In genomic region chr10:81930744-81931118, GRCm38 (mm10) we compare ENCODE assay signal across 9 mouse cellular contexts. TPM values are rescaled to one million over a fixed set of nuclear protein-coding genes. Genes with fewer than 3 reads are reported as not detected.
DNase-seq lines count a peak whose midpoint lies in the region; ATAC-seq and TF ChIP-seq lines count a peak whose summit lies in the region.
"Not testable (repeated sequence)": the region's sequence is repeated elsewhere in the genome, so short reads cannot be mapped to it uniquely, and the experiment has no call there.
"Had no signal": no experiment of that assay in that cellular context is flagged by ENCODE, and none has a peak within 500 bp of the region (broad histone marks: within the 10 kb centered on the region; RNA-seq: fewer than 3 reads in every experiment).

No protein-coding gene starts in this region.

- DNase-seq in midbrain, embryonic 11.5 days (ENCODE audit: low spot score, missing footprints); midbrain, postnatal 0 days (ENCODE audit: low spot score); stomach, postnatal 0 days (ENCODE audit: low spot score): not testable (repeated sequence)

- not testable (repeated sequence) for H3K36me3 ChIP-seq in forebrain, embryonic 16.5 days (ENCODE audit: control insufficient read depth, insufficient read depth); hindbrain, embryonic 13.5 days; intestine, embryonic 16.5 days (ENCODE audit: control insufficient read depth, insufficient read depth, low read length); limb, embryonic 13.5 days; midbrain, embryonic 11.5 days (ENCODE audit: control insufficient read depth, insufficient read depth, low read length); midbrain, postnatal 0 days (ENCODE audit: insufficient read depth, low read length); stomach, postnatal 0 days (ENCODE audit: control insufficient read depth, insufficient read depth, low read length)

- not testable (repeated sequence) for TF ChIP-seq CTCF in midbrain, postnatal 0 days (IDR thresholded peaks at IDR 0.05); stomach, postnatal 0 days (IDR thresholded peaks at IDR 0.05; ENCODE audit: low read depth)

- not testable (repeated sequence) for H3K4me1 ChIP-seq in forebrain, embryonic 16.5 days (replicated peaks; ENCODE audit: control insufficient read depth, insufficient read depth, low read length); hindbrain, embryonic 13.5 days (replicated peaks); intestine, embryonic 16.5 days (ENCODE audit: control insufficient read depth, insufficient read depth, low read length); limb, embryonic 13.5 days; midbrain, embryonic 11.5 days (ENCODE audit: control insufficient read depth, insufficient read depth, low read length); midbrain, postnatal 0 days (ENCODE audit: insufficient read depth, low read length); stomach, postnatal 0 days (replicated peaks; ENCODE audit: control insufficient read depth, insufficient read depth)

- H3K27me3 ChIP-seq in forebrain, embryonic 16.5 days (replicated peaks; ENCODE audit: control insufficient read depth, insufficient read depth, low read length); hindbrain, embryonic 13.5 days; intestine, embryonic 16.5 days (replicated peaks; ENCODE audit: control insufficient read depth, insufficient read depth, low read length); limb, embryonic 13.5 days; midbrain, embryonic 11.5 days (ENCODE audit: control insufficient read depth, insufficient read depth, low read length); midbrain, postnatal 0 days (ENCODE audit: insufficient read depth, low read length); stomach, postnatal 0 days (ENCODE audit: control insufficient read depth, insufficient read depth, low read length): not testable (repeated sequence)

- not testable (repeated sequence) for H3K27ac ChIP-seq in forebrain, embryonic 16.5 days (ENCODE audit: low read length); hindbrain, embryonic 13.5 days; intestine, embryonic 16.5 days (ENCODE audit: low read length); limb, embryonic 13.5 days; midbrain, embryonic 11.5 days (ENCODE audit: low read depth, low read length); midbrain, postnatal 0 days (ENCODE audit: low read depth, low read length); stomach, postnatal 0 days (replicated peaks)

- no CpG with 5 or more reads among the region's 3 CpGs for WGBS in forebrain, embryonic 16.5 days
- no CpG with 5 or more reads among the region's 3 CpGs for WGBS in hindbrain, embryonic 13.5 days
- WGBS in intestine, embryonic 16.5 days, result no CpG with 5 or more reads among the region's 3 CpGs
- no CpG with 5 or more reads among the region's 3 CpGs for whole genome bisulfite sequencing in limb, embryonic 13.5 days
- WGBS in midbrain, embryonic 11.5 days, result no CpG with 5 or more reads among the region's 3 CpGs
- WGBS in midbrain, postnatal 0 days, result no CpG with 5 or more reads among the region's 3 CpGs
- WGBS in stomach, postnatal 0 days, result no CpG with 5 or more reads among the region's 3 CpGs

- peak; percentile 36 for ATAC-seq in forebrain, embryonic 16.5 days
- ATAC-seq in hindbrain, embryonic 13.5 days (ENCODE audit: low FRiP score), result peak; percentile 59
- ATAC-seq in intestine, embryonic 16.5 days, result peak; percentile 34
- ATAC-seq in limb, embryonic 13.5 days (ENCODE audit: low FRiP score, low read depth), result peak; percentile 57; the same call in 1 of the 2 replicates
- peak; percentile 66 for ATAC-seq in midbrain, embryonic 11.5 days (ENCODE audit: low FRiP score)
- peak; percentile 20; the same call in 1 of the 2 replicates for ATAC-seq in midbrain, postnatal 0 days (ENCODE audit: low FRiP score)
- peak; percentile 24; the same call in 1 of the 2 replicates for ATAC-seq in stomach, postnatal 0 days (ENCODE audit: low FRiP score, low TSS enrichment)

- not testable (repeated sequence) for TF ChIP-seq EP300 in stomach, postnatal 0 days (optimal IDR thresholded peaks at IDR 0.05)

- not testable (repeated sequence) for H3K4me3 ChIP-seq in forebrain, embryonic 16.5 days (replicated peaks; ENCODE audit: low read length); hindbrain, embryonic 13.5 days; intestine, embryonic 16.5 days (ENCODE audit: low read length); limb, embryonic 13.5 days; midbrain, embryonic 11.5 days (ENCODE audit: low read depth, low read length); midbrain, postnatal 0 days (ENCODE audit: low read depth, low read length); stomach, postnatal 0 days (ENCODE audit: low read depth, low read length)

- not testable (repeated sequence) for H3K9me3 ChIP-seq in forebrain, embryonic 16.5 days (ENCODE audit: control insufficient read depth, low read length); hindbrain, embryonic 13.5 days; intestine, embryonic 16.5 days (ENCODE audit: control insufficient read depth, low read length); limb, embryonic 13.5 days; midbrain, embryonic 11.5 days (ENCODE audit: control insufficient read depth, low read length); midbrain, postnatal 0 days (ENCODE audit: low read length); stomach, postnatal 0 days (ENCODE audit: control insufficient read depth, low read length)

- H3K9ac ChIP-seq in forebrain, embryonic 16.5 days (replicated peaks; ENCODE audit: low read depth, low read length); hindbrain, embryonic 13.5 days; intestine, embryonic 16.5 days (ENCODE audit: low read depth, low read length); limb, embryonic 13.5 days; midbrain, embryonic 11.5 days (ENCODE audit: low read length); midbrain, postnatal 0 days (replicated peaks; ENCODE audit: low read length, poor library complexity, severe bottlenecking); stomach, postnatal 0 days (ENCODE audit: low read length): not testable (repeated sequence)

- not testable (repeated sequence) for H3K4me2 ChIP-seq in forebrain, embryonic 16.5 days (ENCODE audit: low read length); hindbrain, embryonic 13.5 days; intestine, embryonic 16.5 days (ENCODE audit: low read depth, low read length); limb, embryonic 13.5 days (replicated peaks); midbrain, embryonic 11.5 days; midbrain, postnatal 0 days (ENCODE audit: low read depth, low read length, poor library complexity, severe bottlenecking); stomach, postnatal 0 days (replicated peaks; ENCODE audit: low read depth)

RNA-seq across cellular contexts. Expression of gene Zfp781, which starts 0.5 kb away (rescaled TPM):
- polyA plus RNA-seq in forebrain, embryonic 16.5 days (2015; fragmentation: Nextera tagmentation; extraction: Ambion mirVana), result 7.1 and 7.8 TPM in 2 replicates
- 4.9 and 8.2 TPM in 2 replicates for polyA plus RNA-seq in hindbrain, embryonic 13.5 days (2015; fragmentation: Nextera tagmentation; extraction: Ambion mirVana)
- 2.2 and 2.6 TPM in 2 replicates for polyA plus RNA-seq in intestine, embryonic 16.5 days (2015; fragmentation: Nextera tagmentation; extraction: Ambion mirVana)
- 2.9 and 3.9 TPM in 2 replicates for polyA plus RNA-seq in limb, embryonic 13.5 days (2015; fragmentation: Nextera tagmentation; extraction: Ambion mirVana)
- 7.5 and 8.0 TPM in 2 replicates for polyA plus RNA-seq in midbrain, embryonic 11.5 days (2014; fragmentation: Nextera tagmentation; extraction: Ambion mirVana)
- total RNA-seq in midbrain, postnatal 0 days (2014; rRNA removed), result 4.9 and 6.6 TPM in 2 replicates
- 3.4 and 4.3 TPM in 2 replicates for polyA plus RNA-seq in midbrain, postnatal 0 days (2015; fragmentation: Nextera tagmentation; extraction: Ambion mirVana)
- polyA plus RNA-seq in stomach, postnatal 0 days (2015; fragmentation: Nextera tagmentation; extraction: Ambion mirVana), result 0.68 and 0.89 TPM in 2 replicates
- total RNA-seq: MEL had no signal
- polyA plus RNA-seq: adrenal gland, adult 2 months had no signal
